Mouse (Mus musculus) embryonic facial prominence, embryonic 14.5 days (tissue): Measurements from ENCODE around the gene Ppp1r3d. TPM values are rescaled to one million over a fixed set of nuclear protein-coding genes. Genes with fewer than 3 reads are reported as not detected.

ENCODE experiments used
- ATAC-seq: fragments of 200-750 bp; cut with Nextera tagmentation; 2 replicates; pipeline ENCODE4 v1.8.0; 2017; ENCODE audit warnings: low read depth, moderate number of reproducible peaks, moderate TSS enrichment
- DNase-seq: peaks from one replicate; pipeline ENCODE4 v3.0.0-alpha.2; 2015; ENCODE audit warnings: low spot score
- H3K27ac ChIP-seq: fragments of 300-500 bp; sonication (generic); replicated peaks from 2 replicates; pipeline ENCODE4 v1.5.1; 2014; ENCODE audit warnings: low read depth, mild to moderate bottlenecking, low read length, moderate library complexity
- H3K27me3 ChIP-seq: fragments of 300-500 bp; sonication (generic); replicated peaks from 2 replicates; pipeline ENCODE4 v1.6.1; 2014; ENCODE audit warnings: low read length; ENCODE audit not compliant: control insufficient read depth, insufficient read depth
- H3K36me3 ChIP-seq: fragments of 300-500 bp; sonication (generic); 2 replicates; pipeline ENCODE4 v1.6.1; 2014; ENCODE audit warnings: low read length, mixed read lengths; ENCODE audit not compliant: control insufficient read depth, insufficient read depth
- H3K4me1 ChIP-seq: fragments of 300-500 bp; sonication (generic); 2 replicates; pipeline ENCODE4 v1.6.1; 2014; ENCODE audit warnings: antibody characterized with exemption, low read length; ENCODE audit not compliant: control insufficient read depth, insufficient read depth
- H3K4me2 ChIP-seq: fragments of 300-500 bp; sonication (generic); 2 replicates; pipeline ENCODE4 v1.6.1; 2014; ENCODE audit warnings: low read depth, mild to moderate bottlenecking, low read length, moderate library complexity, mixed read lengths
- H3K4me3 ChIP-seq: fragments of 300-500 bp; sonication (generic); 2 replicates; pipeline ENCODE4 v1.5.1; 2014; ENCODE audit warnings: low read depth, mild to moderate bottlenecking, low read length
- H3K9ac ChIP-seq: fragments of 300-500 bp; sonication (generic); 2 replicates; pipeline ENCODE4 v1.6.1; 2014; ENCODE audit warnings: low read depth, mild to moderate bottlenecking, low read length, moderate library complexity, mixed read lengths
- H3K9me3 ChIP-seq: fragments of 300-500 bp; sonication (generic); 2 replicates; pipeline ENCODE4 v1.6.1; 2016; ENCODE audit warnings: low read length; ENCODE audit not compliant: control insufficient read depth
- WGBS: fragments of 180-500 bp; shearing (Covaris S2); extraction: QIAGEN DNeasy Blood & Tissue Kit; methylation state at CpG from one replicate; pipeline ENCODE4 v1.1.7; 2014; 5-methylcytosine and 5-hydroxymethylcytosine counted together
- polyA plus RNA-seq: library from polyadenylated mRNA; unstranded; fragments of >200 nt; fragmentation: Nextera tagmentation; extraction: Ambion mirVana; gene quantifications from 2 replicates; pipeline ENCODE4 v1.2.1, GENCODE M21; 2014

Gene Ppp1r3d
- polyA plus RNA-seq, 1 experiment from 2014 or later = 6.9 TPM

DNA sequence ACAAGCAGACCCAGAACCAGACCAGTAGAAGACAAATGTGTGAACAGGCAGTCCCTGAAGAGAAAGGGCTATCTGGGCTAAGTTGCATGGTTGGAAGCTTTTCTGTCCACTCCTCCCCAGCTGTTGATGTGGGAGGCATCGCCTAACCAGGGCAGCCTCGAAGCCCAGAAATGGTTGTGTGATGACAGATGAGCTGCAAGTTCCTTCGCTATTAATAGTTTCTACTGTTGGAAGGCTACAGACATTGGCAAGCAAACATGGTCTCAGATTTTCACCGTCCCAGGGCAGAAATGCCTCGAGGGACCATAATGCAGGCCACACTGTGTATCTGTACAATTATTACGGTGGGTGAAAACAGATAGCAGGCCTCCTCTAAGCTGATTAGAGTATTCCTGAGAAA is 1.7 kb downstream of the Ppp1r3d start:
- 50% methylated on average over 6 of the region's 6 CpGs for WGBS
- peaks cover 24% of the 10 kb centered on the region for H3K27me3 ChIP-seq
- H3K27ac ChIP-seq = no peak overlapping the region
- peak overlapping the region; percentile 100; the same call in 1 of the 2 replicates for H3K4me2 ChIP-seq
- DNase-seq = peak; percentile 63
- H3K9ac ChIP-seq = no peak overlapping the region
- H3K4me1 ChIP-seq = peaks cover 7% of the 10 kb centered on the region
- no peaks in the 10 kb centered on the region for H3K9me3 ChIP-seq
- no peak overlapping the region for H3K4me3 ChIP-seq
- H3K36me3 ChIP-seq = no peaks in the 10 kb centered on the region
- ATAC-seq = no peak

DNA sequence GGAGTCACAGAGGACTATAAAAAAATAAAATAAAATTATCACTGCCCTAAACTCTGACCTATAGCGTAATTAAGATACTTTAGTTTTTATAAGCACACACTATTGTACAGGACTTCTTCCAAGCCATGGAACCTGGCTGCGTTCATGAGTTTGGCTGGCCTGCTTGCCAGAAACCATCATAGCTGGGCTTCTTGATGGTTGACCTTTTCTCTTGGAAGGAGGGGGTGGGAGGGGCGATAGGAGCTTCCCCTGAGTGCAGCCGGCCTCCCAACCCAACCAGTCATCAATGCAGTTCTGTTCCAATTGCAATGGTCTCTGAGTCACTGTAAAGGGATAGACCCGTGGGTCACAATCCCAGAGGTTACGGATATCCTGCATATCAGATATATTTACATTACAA is 4.0 kb downstream of the Ppp1r3d start:
- ATAC-seq = no peak

GRCm38 (mm10) chr2:178409024-178409423 is 5.2 kb downstream of the Ppp1r3d start:
- DNase-seq = no peak
- Histone ChIP-seq H3K9ac (no peak overlapping the region), H3K9me3 (no peaks in the 10 kb centered on the region), H3K4me1 (no peaks in the 10 kb centered on the region; the same call in none of the 2 replicates), H3K4me3 (no peak overlapping the region), H3K27ac (no peak overlapping the region), H3K27me3 (peaks cover 23% of the 10 kb centered on the region), H3K36me3 (no peaks in the 10 kb centered on the region), H3K4me2 (no peak overlapping the region)
- 46% methylated on average over 1 of the region's 1 CpGs for WGBS
- no peak for ATAC-seq

More for the DNA sequence above, 4.0 kb downstream of the Ppp1r3d start:
- H3K27ac ChIP-seq = no peak overlapping the region
- no peak for DNase-seq
- peaks cover 6% of the 10 kb centered on the region for H3K4me1 ChIP-seq
- no peak overlapping the region for H3K4me3 ChIP-seq
- no peak overlapping the region for H3K9ac ChIP-seq
- H3K36me3 ChIP-seq = no peaks in the 10 kb centered on the region
- H3K9me3 ChIP-seq = no peaks in the 10 kb centered on the region
- peaks cover 24% of the 10 kb centered on the region for H3K27me3 ChIP-seq
- H3K4me2 ChIP-seq = no peak overlapping the region
- WGBS = 69% methylated on average over 6 of the region's 6 CpGs

- Histone ChIP-seq H3K9me3 (no peaks in the 10 kb centered on the region), H3K9ac (no peak within 1 kb of the TSS), H3K27me3 (peaks cover 8% of the 10 kb centered on the region; the same call in 1 of the 2 replicates), H3K4me2 (no peak within 1 kb of the TSS), H3K36me3 (no peaks in the 10 kb centered on the region), H3K4me3 (no peak within 1 kb of the TSS), H3K4me1 (no peaks in the 10 kb centered on the region), H3K27ac (no peak within 1 kb of the TSS)
- no peak for DNase-seq
- 87% methylated on average over 40 of the region's 52 CpGs for WGBS
- ATAC-seq = no peak; the same call in none of the 2 replicates
Observed at GRCm38 (mm10) chr2:178407053-178407815, 7.0 kb downstream of the Ppp1r3d start, which contains the start of gene Sycp2. Sycp2 (minus strand) TSS chr2:178407685.

Other genes starting within 250 kb of the Ppp1r3d start
- gene Sycp2, start 6.8 kb downstream of the Ppp1r3d start, polyA plus RNA-seq = 0.18 TPM in 2 replicates
- 5.8 and 7.3 TPM in 2 replicates for gene Fam217b, start 52 bp upstream of the Ppp1r3d start, polyA plus RNA-seq
- gene Cdh26, start 16.1 kb upstream of the Ppp1r3d start, polyA plus RNA-seq = 2.5 and 3.9 TPM in 2 replicates